Mouse (Mus musculus) telencephalon, adult 2 months (tissue): ENCODE measurements around the gene Slc6a8.

ENCODE experiments used
- DNase-seq: peaks from one replicate; pipeline ENCODE4 v3.0.0-alpha.2; 2011; ENCODE audit warnings: low read depth, low spot score

The Slc6a8 gene

GRCm38 (mm10) chrX:73684978-73685377 is 12.0 kb downstream of the Slc6a8 start:
- no peak for DNase-seq

- no peak for DNase-seq
These were observed 12.7 kb downstream of the Slc6a8 start for GRCm38 (mm10) chrX:73685629-73686028.

DNA sequence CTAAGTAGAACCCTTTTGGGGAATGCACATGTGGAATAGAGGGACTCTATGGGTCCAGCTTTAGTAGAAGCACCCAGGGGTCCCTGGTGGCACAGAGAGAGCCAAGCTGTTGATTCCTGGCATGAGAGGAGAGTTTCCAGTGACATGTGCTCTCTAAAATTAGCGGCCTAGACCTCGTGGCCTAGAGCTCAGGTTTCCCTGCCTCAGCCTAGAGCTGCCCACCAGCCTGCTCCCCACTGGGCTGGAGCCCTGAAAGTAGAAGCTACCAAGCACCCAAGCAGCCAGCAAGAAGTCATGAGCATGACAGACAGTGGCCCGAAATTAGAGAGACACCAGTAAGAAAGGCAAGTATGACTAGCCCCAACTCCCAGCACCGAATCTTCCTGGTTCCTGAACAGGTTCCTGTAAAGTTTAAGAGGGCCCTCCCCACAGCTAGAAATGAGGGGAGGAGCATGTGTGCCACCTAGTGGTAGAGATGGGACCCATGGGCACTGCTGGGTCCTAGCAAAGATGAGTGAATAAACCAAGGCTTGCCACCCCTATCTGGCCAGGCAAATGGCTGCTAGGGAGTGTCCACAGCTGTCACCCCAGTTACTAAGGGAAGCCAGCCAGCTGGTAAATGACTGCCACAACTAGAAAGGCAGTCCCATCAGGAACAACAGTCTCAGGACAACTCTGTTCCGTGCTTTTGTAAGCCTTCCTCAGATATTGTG is 18.1 kb downstream of the Slc6a8 start:
- DNase-seq, result no peak

GRCm38 (mm10) chrX:73700472-73700871 is 27.5 kb downstream of the Slc6a8 start:
- no peak for DNase-seq

DNA sequence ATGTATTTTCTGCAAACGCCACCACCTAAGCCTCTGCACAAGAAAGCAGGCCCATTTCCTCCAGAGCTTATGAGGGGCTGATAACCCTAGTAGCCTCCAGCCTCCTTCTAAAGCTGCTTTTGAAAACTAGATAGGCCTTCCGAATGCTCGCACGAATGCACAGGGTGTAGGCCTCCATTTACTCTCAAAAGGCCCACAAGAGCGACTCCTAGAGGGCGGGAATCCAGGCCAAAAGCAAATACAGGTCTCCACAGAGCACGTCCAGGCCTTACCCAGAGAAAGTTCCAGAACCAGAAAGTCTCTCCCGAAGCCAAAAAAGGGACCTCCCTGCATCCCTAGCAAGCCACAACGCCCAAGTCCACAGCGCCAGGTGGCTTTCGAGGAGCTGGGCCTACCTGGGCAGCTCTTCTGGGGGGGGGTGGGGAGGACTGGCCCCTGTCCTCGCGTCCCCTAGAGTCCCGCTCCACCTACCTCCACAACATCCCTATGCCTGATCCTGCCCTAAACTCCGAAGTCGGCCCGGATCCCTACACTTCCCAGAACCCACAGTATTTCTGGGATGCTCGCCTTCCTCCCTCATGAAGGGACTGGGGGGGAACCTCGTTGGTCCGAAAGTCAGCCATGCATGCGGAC is 42.6 kb downstream of the Slc6a8 start:
- DNase-seq, result no peak

- DNase-seq, result peak; percentile 85
These were observed 43.2 kb downstream of the Slc6a8 start, which contains the start of the genes Bcap31 and Abcd1 for GRCm38 (mm10) chrX:73716109-73716661. Gene Bcap31, minus strand, starts transcription at chrX:73716175. Gene Abcd1, plus strand, starts transcription at chrX:73716597.

GRCm38 (mm10) chrX:73716709-73717545 is 44.0 kb downstream of the Slc6a8 start:
- DNase-seq, result no peak

DNA sequence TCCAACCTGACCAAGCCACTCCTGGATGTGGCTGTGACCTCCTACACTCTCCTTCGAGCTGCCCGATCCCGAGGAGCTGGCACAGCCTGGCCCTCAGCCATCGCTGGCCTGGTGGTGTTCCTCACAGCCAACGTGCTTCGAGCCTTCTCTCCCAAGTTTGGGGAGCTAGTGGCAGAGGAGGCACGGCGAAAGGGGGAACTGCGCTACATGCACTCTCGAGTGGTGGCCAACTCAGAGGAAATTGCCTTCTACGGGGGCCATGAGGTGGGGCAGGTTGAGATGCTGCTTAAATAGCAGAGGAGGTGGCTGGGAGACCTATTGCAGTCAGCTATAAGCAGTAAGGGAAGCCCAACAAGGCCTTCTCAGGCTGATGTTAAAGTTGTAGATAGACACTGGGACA is 44.7 kb downstream of the Slc6a8 start:
- DNase-seq, result no peak

DNA sequence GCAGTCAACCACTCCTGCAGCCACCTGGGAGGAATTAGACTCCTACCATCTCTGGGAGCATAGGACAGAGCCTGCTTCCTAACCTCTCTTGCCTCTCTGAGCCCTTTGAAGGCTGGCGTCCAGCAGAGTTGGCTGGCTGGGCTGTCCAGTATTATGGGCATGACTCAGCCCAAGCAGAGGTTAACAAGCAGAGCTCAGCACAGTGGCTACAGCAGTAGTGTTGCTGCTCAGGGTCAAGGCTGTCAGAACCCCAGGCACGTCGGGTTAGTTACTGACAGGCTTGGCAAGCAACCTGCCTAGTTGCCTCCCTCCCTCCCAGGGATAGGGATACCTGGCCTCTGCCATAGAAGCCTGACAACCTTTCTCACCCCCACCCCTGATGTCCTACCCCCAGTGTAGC is 45.3 kb downstream of the Slc6a8 start:
- no peak for DNase-seq

DNA sequence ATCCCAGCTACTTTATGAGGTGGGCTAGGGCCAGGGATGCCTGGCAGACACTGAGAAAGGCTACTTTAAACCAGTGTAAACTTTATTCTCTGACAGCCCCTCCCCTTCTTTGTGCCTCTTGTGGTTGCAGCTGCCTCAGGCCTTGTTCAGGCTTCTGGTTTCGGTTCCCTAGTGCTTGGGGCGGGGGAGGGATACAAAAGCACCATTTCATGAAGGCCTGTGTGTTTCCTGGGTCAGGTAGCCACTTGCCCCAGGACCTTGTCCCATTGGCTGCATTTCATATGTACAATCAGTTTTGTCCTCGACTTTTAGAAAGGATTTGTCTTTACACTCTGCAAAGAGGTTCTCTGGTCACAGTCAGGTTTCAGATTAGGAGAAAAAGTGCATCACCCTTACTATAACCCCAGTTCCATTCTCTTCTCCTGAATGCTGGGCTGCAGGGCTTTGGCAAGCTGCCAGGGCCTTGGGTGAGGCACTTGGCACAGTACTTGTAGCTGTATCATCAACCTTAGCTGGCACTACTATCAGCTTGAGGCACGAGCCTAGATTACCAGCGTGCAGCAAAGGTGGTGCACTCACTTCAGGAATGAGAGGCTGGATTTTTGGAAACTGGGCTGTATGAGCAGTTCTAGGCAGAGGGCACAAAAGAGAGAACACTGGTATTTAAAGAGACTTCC is 45.9 kb downstream of the Slc6a8 start:
- no peak for DNase-seq

DNA sequence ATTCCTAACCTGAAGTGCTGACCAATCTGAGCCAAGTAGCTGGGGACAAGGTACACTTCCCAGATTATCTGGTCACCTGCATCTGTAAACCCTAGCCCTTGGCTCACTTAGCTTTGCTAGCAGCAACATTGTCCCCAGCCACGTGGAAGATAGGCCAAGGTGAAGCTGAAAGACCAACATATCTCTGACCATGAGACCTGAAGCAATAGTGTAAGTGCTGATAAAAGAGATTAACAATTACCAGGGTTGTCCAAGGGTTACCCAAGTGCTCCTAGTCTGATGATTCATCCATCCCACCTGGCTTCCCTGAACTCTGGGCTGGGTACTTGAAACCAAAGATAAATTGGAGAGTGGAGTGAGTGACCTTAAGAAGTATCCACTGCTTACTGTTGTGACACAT is 58.0 kb downstream of the Slc6a8 start:
- no peak for DNase-seq
